Mouse (Mus musculus): ENCODE results near the gene Slc20a1. TPM values are rescaled to one million over a fixed set of nuclear protein-coding genes. Genes with fewer than 3 reads are reported as not detected.

Slc20a1 gene
- polyA plus RNA-seq, 1 experiment from 2014 or later, result 45.8 TPM

DNA sequence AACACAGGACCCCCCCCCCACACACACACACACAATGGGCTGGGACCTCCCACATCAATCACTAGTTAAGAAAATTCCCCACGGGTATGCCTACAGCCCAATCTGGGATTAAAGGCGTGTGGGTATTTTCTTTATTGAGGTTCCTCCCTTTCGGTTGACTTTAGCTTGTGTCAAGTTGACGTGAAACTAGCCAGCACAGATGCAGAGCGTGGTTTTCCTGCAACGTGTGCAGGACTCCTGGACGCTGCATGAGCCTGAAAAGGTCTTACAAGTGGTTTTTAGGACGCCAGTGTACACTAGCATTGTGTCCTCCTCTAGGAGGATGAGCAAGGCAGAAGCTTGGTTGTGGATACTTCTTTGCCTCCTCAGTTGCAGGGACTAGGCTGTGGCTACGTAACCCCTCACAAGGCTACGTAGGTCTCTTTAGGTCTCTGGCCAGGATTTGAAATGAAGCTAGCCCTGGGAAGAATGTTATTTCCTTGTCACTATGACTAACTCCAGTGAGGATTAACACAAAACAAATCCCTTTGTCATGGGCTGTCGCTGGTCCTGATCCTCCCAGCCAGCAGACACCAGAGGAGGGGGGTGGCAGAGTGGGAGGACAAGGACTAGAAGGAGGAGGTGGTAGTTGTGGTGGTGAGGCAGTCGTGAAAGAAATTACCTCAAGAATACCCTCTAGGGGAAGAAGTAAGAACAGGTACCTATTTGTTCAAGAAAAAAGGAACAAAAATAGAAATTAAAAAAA lies 21.7 kb upstream of the Slc20a1 start:
- Histone ChIP-seq H3K9ac (no peak overlapping the region), H3K4me3 (no peak overlapping the region), H3K4me1 (replicated peaks) (no peaks in the 10 kb centered on the region), H3K36me3 (no peaks in the 10 kb centered on the region), H3K27me3 (replicated peaks) (no peaks in the 10 kb centered on the region), H3K9me3 (replicated peaks) (peaks cover 5% of the 10 kb centered on the region; the same call in 1 of the 2 replicates), H3K4me2 (no peak overlapping the region), H3K27ac (ENCODE audit: poor library complexity, severe bottlenecking) (no peak overlapping the region)
- WGBS, result 72% methylated on average over 12 of the region's 12 CpGs
- ATAC-seq (ENCODE audit: insufficient number of reproducible peaks, low FRiP score), result no peak

GRCm38 (mm10) chr2:129177661-129178060 lies 20.9 kb upstream of the Slc20a1 start:
- no peak overlapping the region for H3K4me3 ChIP-seq
- no peak overlapping the region for H3K4me2 ChIP-seq
- no peak overlapping the region for H3K9ac ChIP-seq
- ATAC-seq (ENCODE audit: insufficient number of reproducible peaks, low FRiP score), result no peak
- H3K27me3 ChIP-seq (replicated peaks), result no peaks in the 10 kb centered on the region
- peaks cover 5% of the 10 kb centered on the region for H3K4me1 ChIP-seq (replicated peaks)
- peaks cover 5% of the 10 kb centered on the region; the same call in 1 of the 2 replicates for H3K9me3 ChIP-seq (replicated peaks)
- H3K36me3 ChIP-seq, result no peaks in the 10 kb centered on the region
- 79% methylated on average over 3 of the region's 3 CpGs for WGBS
- H3K27ac ChIP-seq (ENCODE audit: poor library complexity, severe bottlenecking), result no peak overlapping the region

DNA sequence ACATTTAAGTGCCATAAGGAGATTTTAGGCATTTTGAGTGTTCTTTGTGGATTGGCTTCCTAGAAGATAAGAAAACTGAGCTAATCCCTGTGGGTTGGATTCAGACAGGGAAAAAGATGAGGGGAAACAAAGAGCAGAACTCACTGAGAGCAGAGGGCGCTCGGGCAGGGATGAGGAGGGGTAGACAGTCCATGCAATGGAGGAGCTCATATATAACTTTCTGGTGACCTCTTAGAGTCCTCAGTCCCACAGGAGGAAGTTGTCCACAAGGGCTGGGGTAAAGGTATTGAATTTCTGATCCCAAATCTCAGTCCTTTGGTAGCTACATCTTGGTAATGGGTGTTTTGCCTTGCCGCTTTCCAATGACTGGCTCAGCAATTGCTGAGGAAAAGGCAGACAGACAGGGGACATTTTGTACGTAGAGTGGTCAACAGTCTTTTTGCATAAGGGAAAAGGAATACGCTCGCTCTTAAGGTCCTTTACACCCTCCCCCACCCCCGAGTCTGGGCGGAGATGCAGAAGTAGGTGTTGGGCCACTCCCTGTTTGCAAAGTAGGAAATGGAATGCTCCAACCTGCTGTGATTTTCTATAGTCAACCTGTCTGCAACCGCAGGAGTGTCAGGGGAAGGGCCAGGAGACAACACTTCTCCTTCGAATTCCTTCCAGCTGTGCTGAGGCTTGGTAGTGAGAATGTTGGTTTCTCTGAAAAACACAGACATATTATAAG lies 20.2 kb upstream of the Slc20a1 start:
- WGBS, result 43% methylated on average over 10 of the region's 10 CpGs
- peaks cover 5% of the 10 kb centered on the region; the same call in 1 of the 2 replicates for H3K9me3 ChIP-seq (replicated peaks)
- H3K27ac ChIP-seq (ENCODE audit: poor library complexity, severe bottlenecking), result no peak overlapping the region
- ATAC-seq (ENCODE audit: insufficient number of reproducible peaks, low FRiP score), result no peak
- H3K4me3 ChIP-seq, result no peak overlapping the region
- H3K4me2 ChIP-seq, result no peak overlapping the region
- peaks cover 11% of the 10 kb centered on the region for H3K4me1 ChIP-seq (replicated peaks)
- no peak overlapping the region for H3K9ac ChIP-seq
- H3K27me3 ChIP-seq (replicated peaks), result no peaks in the 10 kb centered on the region
- H3K36me3 ChIP-seq, result no peaks in the 10 kb centered on the region

GRCm38 (mm10) chr2:129179946-129180853 lies 18.4 kb upstream of the Slc20a1 start:
- no peak overlapping the region for H3K9ac ChIP-seq
- peaks cover 15% of the 10 kb centered on the region for H3K4me1 ChIP-seq (replicated peaks)
- peaks cover 5% of the 10 kb centered on the region; the same call in 1 of the 2 replicates for H3K9me3 ChIP-seq (replicated peaks)
- ATAC-seq (ENCODE audit: insufficient number of reproducible peaks, low FRiP score), result no peak
- no peaks in the 10 kb centered on the region for H3K27me3 ChIP-seq (replicated peaks)
- H3K4me2 ChIP-seq, result no peak overlapping the region
- 69% methylated on average over 8 of the region's 8 CpGs for WGBS
- no peak overlapping the region for H3K27ac ChIP-seq (ENCODE audit: poor library complexity, severe bottlenecking)
- no peak overlapping the region for H3K4me3 ChIP-seq
- H3K36me3 ChIP-seq, result no peaks in the 10 kb centered on the region

DNA sequence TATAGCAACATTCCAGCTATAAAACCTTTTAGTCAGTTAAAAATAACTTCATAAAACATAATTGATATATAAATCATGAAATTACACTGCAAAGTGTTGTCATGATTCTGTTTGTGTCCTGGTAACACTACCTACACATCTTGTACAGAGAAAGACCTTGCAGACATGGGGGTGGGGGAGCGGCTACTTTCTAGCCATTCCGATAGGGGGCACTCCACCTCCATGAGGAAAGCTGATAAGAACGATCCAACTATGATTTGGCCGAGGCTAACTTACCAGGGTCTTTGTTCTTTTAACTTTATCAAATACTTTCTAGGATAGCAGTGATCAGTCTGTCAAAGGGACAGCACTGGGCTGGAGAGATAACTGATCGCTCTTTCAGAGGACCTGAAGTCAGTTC lies 17.1 kb upstream of the Slc20a1 start:
- H3K27me3 ChIP-seq (replicated peaks), result no peaks in the 10 kb centered on the region
- H3K27ac ChIP-seq (ENCODE audit: poor library complexity, severe bottlenecking), result no peak overlapping the region
- 68% methylated on average over 5 of the region's 5 CpGs for WGBS
- H3K9me3 ChIP-seq (replicated peaks), result peaks cover 3% of the 10 kb centered on the region; the same call in 1 of the 2 replicates
- no peaks in the 10 kb centered on the region for H3K36me3 ChIP-seq
- no peak overlapping the region for H3K4me2 ChIP-seq
- no peak for ATAC-seq (ENCODE audit: insufficient number of reproducible peaks, low FRiP score)
- no peak overlapping the region for H3K9ac ChIP-seq
- H3K4me1 ChIP-seq (replicated peaks), result peaks cover 18% of the 10 kb centered on the region
- H3K4me3 ChIP-seq, result no peak overlapping the region

- Histone ChIP-seq H3K4me2 (no peak overlapping the region), H3K4me3 (no peak overlapping the region), H3K4me1 (replicated peaks) (peaks cover 18% of the 10 kb centered on the region), H3K27me3 (replicated peaks) (no peaks in the 10 kb centered on the region), H3K27ac (ENCODE audit: poor library complexity, severe bottlenecking) (no peak overlapping the region), H3K36me3 (no peaks in the 10 kb centered on the region), H3K9ac (no peak overlapping the region), H3K9me3 (replicated peaks) (no peaks in the 10 kb centered on the region)
- WGBS, result 94% methylated on average over 1 of the region's 1 CpGs
- ATAC-seq (ENCODE audit: insufficient number of reproducible peaks, low FRiP score), result no peak
These were observed 16.2 kb upstream of the Slc20a1 start for GRCm38 (mm10) chr2:129182412-129182811.

DNA sequence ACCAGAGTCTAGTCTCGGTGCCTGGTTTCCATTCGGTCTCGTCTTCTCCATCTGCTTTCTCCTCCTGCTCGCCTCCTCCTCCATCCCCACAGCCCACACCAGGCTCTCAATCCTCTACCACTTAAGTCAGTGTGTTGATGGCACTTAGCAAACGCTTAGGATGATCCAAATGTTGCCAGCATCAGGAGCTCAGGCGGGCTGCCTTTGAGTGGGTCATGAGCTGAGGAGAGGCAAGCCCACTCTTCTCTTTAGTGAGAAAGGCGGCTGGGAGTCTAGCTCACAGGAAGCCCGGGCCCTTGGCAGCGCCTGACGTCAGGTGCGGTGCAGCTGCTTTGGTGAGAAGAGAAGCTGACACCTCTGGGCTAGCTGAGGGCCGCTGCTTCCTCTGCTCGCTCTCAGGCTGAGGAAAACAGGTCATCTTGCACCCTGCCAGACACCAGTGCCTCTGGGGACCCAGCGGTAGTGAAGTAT lies 15.0 kb upstream of the Slc20a1 start:
- no peak overlapping the region for H3K9ac ChIP-seq
- ATAC-seq (ENCODE audit: insufficient number of reproducible peaks, low FRiP score), result no peak
- WGBS, result 49% methylated on average over 14 of the region's 14 CpGs

GRCm38 (mm10) chr2:129184853-129185252 lies 13.7 kb upstream of the Slc20a1 start:
- Histone ChIP-seq H3K36me3 (no peaks in the 10 kb centered on the region), H3K4me1 (replicated peaks) (peaks cover 18% of the 10 kb centered on the region), H3K27ac (ENCODE audit: poor library complexity, severe bottlenecking) (no peak overlapping the region), H3K4me2 (no peak overlapping the region), H3K4me3 (no peak overlapping the region), H3K9me3 (replicated peaks) (no peaks in the 10 kb centered on the region), H3K27me3 (replicated peaks) (no peaks in the 10 kb centered on the region), H3K9ac (no peak overlapping the region)
- 73% methylated on average over 1 of the region's 1 CpGs for WGBS
- no peak for ATAC-seq (ENCODE audit: insufficient number of reproducible peaks, low FRiP score)

More for the DNA sequence above, 15.0 kb upstream of the Slc20a1 start:
- no peaks in the 10 kb centered on the region for H3K36me3 ChIP-seq
- H3K27me3 ChIP-seq (replicated peaks), result no peaks in the 10 kb centered on the region
- no peaks in the 10 kb centered on the region for H3K9me3 ChIP-seq (replicated peaks)
- H3K27ac ChIP-seq (ENCODE audit: poor library complexity, severe bottlenecking), result no peak overlapping the region
- peaks cover 18% of the 10 kb centered on the region for H3K4me1 ChIP-seq (replicated peaks)
- no peak overlapping the region for H3K4me2 ChIP-seq
- no peak overlapping the region for H3K4me3 ChIP-seq

GRCm38 (mm10) chr2:129185611-129186290 lies 12.8 kb upstream of the Slc20a1 start:
- H3K9me3 ChIP-seq (replicated peaks), result no peaks in the 10 kb centered on the region
- no peak for ATAC-seq (ENCODE audit: insufficient number of reproducible peaks, low FRiP score)
- H3K36me3 ChIP-seq, result no peaks in the 10 kb centered on the region
- no peak overlapping the region for H3K27ac ChIP-seq (ENCODE audit: poor library complexity, severe bottlenecking)
- no peaks in the 10 kb centered on the region for H3K27me3 ChIP-seq (replicated peaks)
- H3K4me3 ChIP-seq, result no peak overlapping the region
- no peak overlapping the region for H3K9ac ChIP-seq
- peaks cover 18% of the 10 kb centered on the region for H3K4me1 ChIP-seq (replicated peaks)
- 75% methylated on average over 10 of the region's 10 CpGs for WGBS
- H3K4me2 ChIP-seq, result no peak overlapping the region

- Histone ChIP-seq H3K9ac (no peak overlapping the region), H3K27me3 (replicated peaks) (no peaks in the 10 kb centered on the region), H3K27ac (ENCODE audit: poor library complexity, severe bottlenecking) (no peak overlapping the region), H3K36me3 (no peaks in the 10 kb centered on the region), H3K4me3 (no peak overlapping the region), H3K9me3 (replicated peaks) (no peaks in the 10 kb centered on the region), H3K4me2 (no peak overlapping the region), H3K4me1 (replicated peaks) (peaks cover 18% of the 10 kb centered on the region)
- no peak for ATAC-seq (ENCODE audit: insufficient number of reproducible peaks, low FRiP score)
- 64% methylated on average over 5 of the region's 5 CpGs for WGBS
These were observed 12.2 kb upstream of the Slc20a1 start for GRCm38 (mm10) chr2:129186291-129186919.

All from heart, embryonic 12.5 days (tissue).